Mouse (Mus musculus): ENCODE results near the gene Negr1. TPM values are rescaled to one million over a fixed set of nuclear protein-coding genes. Genes with fewer than 3 reads are reported as not detected.

Negr1 gene
- total and polyA plus RNA-seq, 2 experiments from 2014 or later: 51.2 to 97.4 TPM

DNA sequence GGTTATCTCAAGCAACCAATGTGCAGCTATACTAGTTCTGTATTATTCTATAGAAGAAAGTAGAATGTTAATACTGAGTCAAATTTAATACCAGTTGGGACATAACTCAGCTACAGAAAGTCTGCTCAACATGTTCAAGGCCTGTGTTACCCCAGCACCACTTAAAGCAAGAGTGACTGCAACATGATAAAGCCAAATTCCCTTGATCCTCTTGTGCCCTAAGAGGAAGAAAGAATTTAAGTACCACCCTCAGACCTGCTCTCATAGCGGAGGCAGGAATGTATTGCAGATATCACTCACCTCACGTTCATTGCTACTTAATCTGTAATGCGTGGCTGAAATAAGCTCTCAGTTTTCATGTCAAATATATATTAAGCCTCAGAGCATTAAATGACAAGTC, 631.5 kb downstream of the Negr1 start:
- Histone ChIP-seq H3K9ac (replicated peaks; ENCODE audit: low read length) (no peak overlapping the region), H3K4me3 (ENCODE audit: low read length) (no peak overlapping the region), H3K9me3 (ENCODE audit: low read length) (no peaks in the 10 kb centered on the region), H3K4me1 (ENCODE audit: insufficient read depth, low read length) (no peaks in the 10 kb centered on the region), H3K27me3 (ENCODE audit: insufficient read depth, low read length) (no peaks in the 10 kb centered on the region), H3K27ac (no peak overlapping the region), H3K36me3 (ENCODE audit: insufficient read depth, low read length) (no peaks in the 10 kb centered on the region), H3K4me2 (ENCODE audit: low read depth, low read length) (no peak overlapping the region)
- no peak for ATAC-seq
- WGBS: 88% methylated on average over 3 of the region's 3 CpGs
- DNase-seq (ENCODE audit: low spot score): no peak
- TF ChIP-seq CTCF (IDR thresholded peaks at IDR 0.05; ENCODE audit: low read depth): no peak

DNA sequence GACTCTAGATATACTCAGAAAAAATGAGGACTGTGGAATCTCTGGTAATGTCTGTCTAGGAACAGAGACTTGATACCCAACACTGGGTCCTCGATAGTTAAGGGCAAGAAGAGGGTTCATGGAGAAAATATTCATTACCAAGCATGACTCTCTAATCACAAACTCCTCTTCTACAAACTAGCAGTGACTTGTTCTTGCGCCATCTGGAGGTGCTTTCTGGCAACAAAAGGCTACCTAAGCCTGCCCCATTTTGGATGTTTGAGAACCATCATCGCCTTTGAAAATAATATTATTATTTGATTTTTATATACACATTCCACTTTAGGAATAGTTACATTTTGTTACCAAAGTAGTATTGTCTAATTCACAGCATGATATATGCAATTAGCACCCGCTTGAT, 637.1 kb downstream of the Negr1 start:
- 85% methylated on average over 4 of the region's 4 CpGs for WGBS

DNA sequence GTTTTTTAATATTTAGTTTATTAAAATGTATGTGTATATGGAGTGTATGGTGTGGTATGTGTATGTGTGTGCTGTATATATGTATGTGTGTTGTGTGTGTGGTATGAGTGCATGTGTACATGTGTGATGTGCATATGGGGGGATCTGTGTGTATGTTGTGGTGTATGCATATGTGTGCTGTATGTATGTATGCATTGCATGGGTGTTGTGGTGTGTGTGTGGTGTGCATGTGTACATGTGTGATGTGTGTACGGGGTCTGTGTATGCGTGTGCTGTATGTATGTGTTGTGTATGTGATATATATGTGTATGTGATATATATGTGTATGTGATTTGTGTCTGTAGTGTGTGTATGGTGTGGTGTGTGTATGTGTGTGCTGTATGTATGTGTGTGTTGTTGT, 640.1 kb downstream of the Negr1 start:
- ATAC-seq: no peak
- Histone ChIP-seq H3K9ac (replicated peaks; ENCODE audit: low read length) (no peak overlapping the region), H3K4me3 (ENCODE audit: low read length) (no peak overlapping the region), H3K9me3 (ENCODE audit: low read length) (no peaks in the 10 kb centered on the region), H3K4me1 (ENCODE audit: insufficient read depth, low read length) (peaks cover 3% of the 10 kb centered on the region; the same call in 1 of the 2 replicates), H3K27me3 (ENCODE audit: insufficient read depth, low read length) (no peaks in the 10 kb centered on the region), H3K36me3 (ENCODE audit: insufficient read depth, low read length) (no peaks in the 10 kb centered on the region), H3K4me2 (ENCODE audit: low read depth, low read length) (no peak overlapping the region), H3K27ac (no peak overlapping the region)
- no peak for TF ChIP-seq CTCF (IDR thresholded peaks at IDR 0.05; ENCODE audit: low read depth)
- WGBS: 97% methylated on average over 2 of the region's 2 CpGs
- DNase-seq (ENCODE audit: low spot score): no peak

More for the DNA sequence above, 637.1 kb downstream of the Negr1 start:
- Histone ChIP-seq H3K9ac (replicated peaks; ENCODE audit: low read length) (no peak overlapping the region), H3K4me2 (ENCODE audit: low read depth, low read length) (no peak overlapping the region), H3K27ac (no peak overlapping the region), H3K9me3 (ENCODE audit: low read length) (no peaks in the 10 kb centered on the region), H3K4me1 (ENCODE audit: insufficient read depth, low read length) (peaks cover 3% of the 10 kb centered on the region; the same call in 1 of the 2 replicates), H3K27me3 (ENCODE audit: insufficient read depth, low read length) (no peaks in the 10 kb centered on the region), H3K4me3 (ENCODE audit: low read length) (no peak overlapping the region), H3K36me3 (ENCODE audit: insufficient read depth, low read length) (no peaks in the 10 kb centered on the region)
- DNase-seq (ENCODE audit: low spot score): no peak
- ATAC-seq: no peak
- TF ChIP-seq CTCF (IDR thresholded peaks at IDR 0.05; ENCODE audit: low read depth): peak; percentile 37; the same call in 1 of the 2 replicates

DNA sequence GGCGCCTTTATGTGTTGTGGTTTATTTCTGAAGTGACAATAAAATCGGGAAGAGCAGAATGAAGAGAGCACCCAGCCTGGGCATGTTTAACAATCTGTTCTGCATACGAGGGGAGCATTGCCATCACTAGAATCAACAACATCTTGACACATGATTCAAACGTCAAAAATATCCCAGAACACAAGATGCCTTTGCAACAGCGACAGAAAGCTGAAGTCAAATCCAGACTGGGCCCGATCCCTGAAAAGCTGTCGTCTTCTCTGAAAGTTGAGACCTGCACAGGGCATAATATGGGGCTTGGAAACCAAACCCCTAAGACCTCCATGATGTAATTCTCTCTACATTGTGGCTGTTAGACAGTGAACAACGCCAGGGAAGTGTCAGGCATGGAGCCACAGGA, 642.0 kb downstream of the Negr1 start:
- H3K27ac ChIP-seq: no peak overlapping the region
- no peaks in the 10 kb centered on the region for H3K9me3 ChIP-seq (ENCODE audit: low read length)
- peaks cover 3% of the 10 kb centered on the region; the same call in 1 of the 2 replicates for H3K4me1 ChIP-seq (ENCODE audit: insufficient read depth, low read length)
- no peak for DNase-seq (ENCODE audit: low spot score)
- H3K27me3 ChIP-seq (ENCODE audit: insufficient read depth, low read length): no peaks in the 10 kb centered on the region
- ATAC-seq: no peak
- 76% methylated on average over 8 of the region's 8 CpGs for WGBS
- H3K4me2 ChIP-seq (ENCODE audit: low read depth, low read length): no peak overlapping the region
- TF ChIP-seq CTCF (IDR thresholded peaks at IDR 0.05; ENCODE audit: low read depth): no peak
- H3K36me3 ChIP-seq (ENCODE audit: insufficient read depth, low read length): no peaks in the 10 kb centered on the region
- H3K4me3 ChIP-seq (ENCODE audit: low read length): no peak overlapping the region
- no peak overlapping the region for H3K9ac ChIP-seq (replicated peaks; ENCODE audit: low read length)

DNA sequence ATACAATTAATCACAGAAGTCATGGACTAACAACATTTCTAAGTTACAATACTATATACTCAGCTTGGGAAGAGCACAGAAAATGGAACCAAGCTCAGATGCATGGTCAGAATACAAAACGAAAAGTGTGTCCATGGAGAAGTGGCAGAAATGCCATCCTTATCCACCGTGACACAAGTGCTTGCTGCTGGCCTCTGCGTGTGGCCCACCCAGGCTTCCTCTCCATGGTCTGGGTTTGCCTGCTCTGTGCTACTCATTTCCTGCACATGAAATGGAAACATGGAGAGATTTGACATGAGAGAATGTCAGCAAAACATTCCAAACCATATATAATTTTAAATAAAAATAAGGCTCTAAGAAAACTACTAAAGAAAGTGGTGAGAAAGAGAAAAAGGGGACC, 645.2 kb downstream of the Negr1 start:
- Histone ChIP-seq H3K4me2 (ENCODE audit: low read depth, low read length) (no peak overlapping the region), H3K27me3 (ENCODE audit: insufficient read depth, low read length) (no peaks in the 10 kb centered on the region), H3K9me3 (ENCODE audit: low read length) (no peaks in the 10 kb centered on the region), H3K36me3 (ENCODE audit: insufficient read depth, low read length) (no peaks in the 10 kb centered on the region), H3K9ac (replicated peaks; ENCODE audit: low read length) (no peak overlapping the region), H3K4me3 (ENCODE audit: low read length) (no peak overlapping the region), H3K4me1 (ENCODE audit: insufficient read depth, low read length) (no peaks in the 10 kb centered on the region), H3K27ac (no peak overlapping the region)
- TF ChIP-seq CTCF (IDR thresholded peaks at IDR 0.05; ENCODE audit: low read depth): no peak
- DNase-seq (ENCODE audit: low spot score) (peak; percentile 28), ATAC-seq (no peak)
- WGBS: 24% methylated on average over 3 of the region's 3 CpGs

DNA sequence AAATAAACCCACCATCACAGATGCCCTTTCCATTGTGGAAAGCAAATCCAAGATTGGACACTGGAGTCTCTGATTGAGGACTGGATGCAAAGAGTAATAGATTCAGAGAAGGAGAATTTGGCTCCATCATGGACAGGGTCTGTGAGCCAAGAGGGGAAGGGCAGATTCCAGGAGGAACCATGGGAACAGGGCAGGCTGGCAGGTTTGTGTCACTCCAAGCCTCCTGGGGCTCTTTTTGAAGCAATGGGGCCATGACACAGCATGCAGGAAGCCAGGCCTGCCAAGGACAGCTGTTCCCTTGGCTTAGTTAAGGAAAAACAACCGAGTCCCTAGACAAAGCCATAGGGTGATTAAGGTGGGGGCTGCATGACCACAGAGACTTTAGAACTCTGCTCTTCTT, 647.4 kb downstream of the Negr1 start:
- ATAC-seq (peak; percentile 96), DNase-seq (ENCODE audit: low spot score) (peak; percentile 84)
- Histone ChIP-seq H3K27me3 (ENCODE audit: insufficient read depth, low read length) (no peaks in the 10 kb centered on the region), H3K9me3 (ENCODE audit: low read length) (no peaks in the 10 kb centered on the region), H3K36me3 (ENCODE audit: insufficient read depth, low read length) (no peaks in the 10 kb centered on the region), H3K4me2 (ENCODE audit: low read depth, low read length) (no peak overlapping the region), H3K4me1 (ENCODE audit: insufficient read depth, low read length) (no peaks in the 10 kb centered on the region), H3K4me3 (ENCODE audit: low read length) (no peak overlapping the region), H3K9ac (replicated peaks; ENCODE audit: low read length) (no peak overlapping the region), H3K27ac (no peak overlapping the region)
- no peak for TF ChIP-seq CTCF (IDR thresholded peaks at IDR 0.05; ENCODE audit: low read depth)
- 0% methylated on average over 1 of the region's 1 CpGs for WGBS

DNA sequence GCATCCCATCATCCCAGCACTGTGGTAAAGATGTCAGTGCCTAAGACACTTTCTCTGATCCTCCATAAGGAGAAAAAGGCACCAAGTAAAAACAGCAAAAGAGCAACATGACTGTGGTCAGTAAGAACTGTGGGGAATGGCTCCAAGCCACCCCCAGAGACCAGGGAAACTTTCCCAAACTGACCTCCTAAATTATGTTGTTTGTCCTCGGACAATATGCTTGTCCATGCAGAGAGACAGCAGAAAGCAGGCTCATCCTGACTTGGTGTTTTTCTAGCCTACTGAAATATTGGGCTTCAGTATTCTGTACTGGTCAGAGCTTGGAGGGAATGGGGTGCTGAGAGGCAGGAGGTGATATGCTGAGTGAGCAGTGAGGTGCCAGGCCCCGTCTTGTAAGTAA, 647.8 kb downstream of the Negr1 start:
- H3K9me3 ChIP-seq (ENCODE audit: low read length): no peaks in the 10 kb centered on the region
- H3K27ac ChIP-seq: peak overlapping the region; percentile 60; the same call in 1 of the 2 replicates
- 51% methylated on average over 2 of the region's 2 CpGs for whole genome bisulfite sequencing
- no peak overlapping the region for H3K4me3 ChIP-seq (ENCODE audit: low read length)
- ATAC-seq: peak; percentile 13
- no peak overlapping the region for H3K9ac ChIP-seq (replicated peaks; ENCODE audit: low read length)
- H3K4me1 ChIP-seq (ENCODE audit: insufficient read depth, low read length): no peaks in the 10 kb centered on the region
- no peak overlapping the region for H3K4me2 ChIP-seq (ENCODE audit: low read depth, low read length)
- no peaks in the 10 kb centered on the region for H3K36me3 ChIP-seq (ENCODE audit: insufficient read depth, low read length)
- H3K27me3 ChIP-seq (ENCODE audit: insufficient read depth, low read length): no peaks in the 10 kb centered on the region
- DNase-seq (ENCODE audit: low spot score): no peak
- no peak for TF ChIP-seq CTCF (IDR thresholded peaks at IDR 0.05; ENCODE audit: low read depth)
